Mouse (Mus musculus) heart, adult 9 months (tissue): ENCODE results near the gene Ms4a4b.
"Not testable (repeated sequence)": the region's sequence is repeated elsewhere in the genome, so short reads cannot be mapped to it uniquely, and the experiment has no call there.

Experiments
- DNase-seq, 2 experiments: peaks; one replicate each; pipeline ENCODE4 v3.0.0; 2022; ENCODE audit warnings: low spot score in 2 of 2

Gene Ms4a4b

GRCm38 (mm10) chr19:11443338-11443737 is at the start of gene Ms4a4b:
Gene Ms4a4b (plus strand): TSS chr19:11443553.
- DNase-seq: no peak

- no peak for DNase-seq
Measured at GRCm38 (mm10) chr19:11395769-11396168, 47.6 kb upstream of the Ms4a4b start.

GRCm38 (mm10) chr19:11404527-11404926 is 38.8 kb upstream of the Ms4a4b start, which contains the start of gene Ms4a4c:
Gene Ms4a4c (plus strand): TSS chr19:11404770.
- DNase-seq: no peak

GRCm38 (mm10) chr19:11407428-11407827 is 35.9 kb upstream of the Ms4a4b start:
- no peak for DNase-seq

- no peak for DNase-seq
Measured at GRCm38 (mm10) chr19:11408591-11408990, 34.8 kb upstream of the Ms4a4b start.

GRCm38 (mm10) chr19:11411640-11412039 is 31.7 kb upstream of the Ms4a4b start:
- no peak for DNase-seq

GRCm38 (mm10) chr19:11414084-11414483 is 29.3 kb upstream of the Ms4a4b start:
- no peak for DNase-seq

GRCm38 (mm10) chr19:11415581-11415980 is 27.8 kb upstream of the Ms4a4b start:
- no peak for DNase-seq

- not testable (repeated sequence) for DNase-seq
Measured at GRCm38 (mm10) chr19:11418865-11419264, 24.5 kb upstream of the Ms4a4b start.

- DNase-seq: peak in 1 of 2 experiments; percentile 8
Measured at GRCm38 (mm10) chr19:11431209-11431608, 12.1 kb upstream of the Ms4a4b start.

- no peak for DNase-seq
Measured at GRCm38 (mm10) chr19:11435058-11435834, 8.1 kb upstream of the Ms4a4b start.

- no peak for DNase-seq
Measured at GRCm38 (mm10) chr19:11443964-11444363, 611 bp downstream of the Ms4a4b start.

GRCm38 (mm10) chr19:11447238-11447637 is 3.9 kb downstream of the Ms4a4b start:
- DNase-seq: no peak

- DNase-seq: not testable (repeated sequence)
Measured at GRCm38 (mm10) chr19:11459041-11459440, 15.7 kb downstream of the Ms4a4b start.

- DNase-seq: peak in 1 of 2 experiments; percentile 45
Measured at GRCm38 (mm10) chr19:11464795-11465194, 21.4 kb downstream of the Ms4a4b start.

GRCm38 (mm10) chr19:11466471-11466870 is 23.1 kb downstream of the Ms4a4b start:
- no peak for DNase-seq

GRCm38 (mm10) chr19:11468361-11468760 is 25.0 kb downstream of the Ms4a4b start:
- peak in 1 of 2 experiments; percentile 41 for DNase-seq

- DNase-seq: peak in 1 of 2 experiments; percentile 27
Measured at GRCm38 (mm10) chr19:11469215-11469614, 25.9 kb downstream of the Ms4a4b start, which contains the start of gene Ms4a6c. Gene Ms4a6c (plus strand): TSS chr19:11469366.

- no peak for DNase-seq
Measured at GRCm38 (mm10) chr19:11479714-11480113, 36.4 kb downstream of the Ms4a4b start.

- DNase-seq: no peak
Measured at GRCm38 (mm10) chr19:11482684-11483083, 39.3 kb downstream of the Ms4a4b start.

- no peak for DNase-seq
Measured at GRCm38 (mm10) chr19:11483941-11484340, 40.6 kb downstream of the Ms4a4b start.

GRCm38 (mm10) chr19:11484388-11484787 is 41.0 kb downstream of the Ms4a4b start:
- DNase-seq: no peak

- DNase-seq: no peak
Measured at GRCm38 (mm10) chr19:11485266-11485665, 41.9 kb downstream of the Ms4a4b start.
